Mouse (Mus musculus): ENCODE measurements at regions not wholly inside any gene's neighbourhood (a gene's known extent, or its start where the extent isn't known, plus 50 kb on each side); places are given as distances from the start of the nearest gene placed in this dataset.
"Not testable (repeated sequence)": the region's sequence is repeated elsewhere in the genome, so short reads cannot be mapped to it uniquely, and the experiment has no call there.

DNA sequence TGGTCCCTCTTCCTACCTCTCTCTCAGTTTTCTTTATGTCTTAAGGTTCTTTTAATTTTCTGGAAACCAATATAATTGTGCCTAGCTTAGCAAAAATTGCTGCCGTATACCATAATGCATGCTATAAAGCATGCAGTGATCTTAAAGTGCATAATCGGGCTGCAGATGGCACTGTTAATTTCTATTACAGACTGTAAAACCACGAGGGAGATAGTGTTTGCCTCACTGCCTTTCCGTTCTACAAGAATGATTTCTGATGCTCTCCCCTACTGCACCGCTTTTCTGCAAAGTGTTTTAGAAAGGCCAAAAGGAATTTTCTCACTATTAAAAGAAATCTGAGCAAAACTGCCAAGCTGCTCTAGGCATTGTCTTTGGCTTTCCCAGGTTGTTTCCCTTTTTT lies 357.6 kb downstream of the Tusc1 start:
- DNase-seq: peak; percentile 3 to 7

DNA sequence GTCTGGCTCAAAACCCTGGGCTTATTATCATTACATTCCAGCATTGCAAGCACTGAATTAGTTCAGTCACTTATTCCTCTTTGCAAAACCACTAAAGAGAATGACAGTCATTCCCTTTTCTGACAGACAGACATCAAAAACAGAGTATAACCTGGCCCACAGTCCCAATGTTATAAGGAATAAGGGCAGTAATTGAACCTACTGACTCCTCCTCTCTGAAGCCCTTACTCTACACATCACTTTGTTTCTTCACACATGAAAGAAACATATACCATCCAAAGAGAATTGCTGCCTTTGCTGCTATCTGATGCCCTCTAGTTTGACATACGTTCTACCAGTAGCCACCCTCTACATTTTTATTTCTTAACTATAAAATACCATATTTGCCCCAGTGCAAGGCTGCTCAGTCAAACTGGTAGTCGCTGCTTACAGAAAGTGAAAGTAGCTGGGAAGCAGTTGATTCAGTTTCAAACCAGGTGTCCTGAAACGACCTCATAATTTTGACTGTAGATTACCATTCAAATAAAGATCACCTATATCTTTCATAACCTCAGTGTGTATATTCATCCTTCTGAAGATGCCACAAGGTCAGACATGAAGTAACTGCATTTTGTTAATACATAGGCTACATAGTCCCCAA lies 393.1 kb downstream of the Tusc1 start:
- no peak for DNase-seq

DNA sequence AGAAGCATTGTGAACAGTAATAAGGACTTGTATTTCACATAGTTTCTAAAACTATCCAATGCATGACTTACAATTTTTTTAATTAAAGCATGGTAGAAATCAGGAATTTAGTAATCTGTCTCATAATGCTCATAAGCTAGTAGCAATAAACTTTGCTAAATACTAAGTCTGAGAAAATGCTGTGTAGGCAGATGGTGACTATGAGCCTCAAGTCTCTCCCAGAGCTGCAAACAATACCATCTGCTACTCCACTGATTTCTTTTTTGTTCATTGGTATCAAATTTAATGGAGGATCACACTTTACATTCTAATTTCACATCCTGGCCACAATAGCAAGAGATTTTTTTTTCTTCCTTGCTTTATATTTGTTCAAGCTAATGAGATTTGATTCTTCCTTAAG lies 404.0 kb downstream of the Tusc1 start:
- no peak for DNase-seq

DNA sequence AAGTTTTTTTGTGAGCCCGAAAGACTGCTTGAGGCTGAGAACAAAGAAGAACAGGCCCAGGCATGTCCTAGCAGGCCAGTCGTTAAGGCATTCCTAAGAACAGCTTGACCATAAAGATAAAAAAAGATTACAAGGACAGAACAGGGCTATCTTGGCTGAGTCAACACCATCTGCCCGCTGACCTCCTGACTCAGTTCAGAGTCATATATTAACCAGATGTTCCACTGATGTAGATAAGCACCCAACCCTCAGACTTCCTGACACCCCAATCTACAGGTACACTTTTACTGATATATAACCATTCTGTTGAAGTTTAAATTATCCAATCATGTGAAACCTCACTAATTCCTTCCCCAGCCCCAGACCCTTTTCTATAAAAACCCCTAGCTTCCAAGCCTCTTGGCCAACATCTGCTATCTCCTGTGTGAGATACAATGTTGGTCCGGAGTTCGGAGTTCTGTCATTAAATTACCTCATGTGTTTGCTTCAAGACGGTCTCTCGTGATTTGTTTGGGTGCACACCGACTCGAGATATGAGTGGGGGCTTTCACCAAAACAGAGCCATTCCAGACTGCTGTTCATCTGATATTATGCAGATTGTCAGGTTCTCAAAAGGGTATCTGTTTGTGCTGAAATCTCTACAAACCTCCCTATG lies 413.8 kb downstream of the Tusc1 start:
- DNase-seq: no peak

DNA sequence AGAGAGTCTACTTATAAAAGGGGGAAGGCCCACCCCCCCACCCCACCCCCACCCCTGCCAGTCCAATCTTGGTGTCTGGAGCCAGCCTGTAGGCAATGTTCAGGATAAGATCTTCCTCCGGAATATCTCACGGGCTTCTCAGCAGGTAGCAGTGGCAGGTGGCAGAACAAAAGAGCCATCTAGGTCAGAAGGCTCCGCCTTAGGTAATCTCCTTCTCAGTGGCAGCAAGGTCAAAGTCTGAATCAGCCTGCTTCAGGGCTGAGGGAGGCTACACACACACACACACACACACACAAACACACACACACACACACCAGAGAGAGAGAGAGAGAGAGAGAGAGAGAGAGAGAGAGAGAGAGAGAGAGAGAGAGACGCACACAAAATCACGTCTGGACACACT lies 431.8 kb downstream of the Tusc1 start:
- DNase-seq: not testable (repeated sequence)

Measured in cerebellum, postnatal 10 days (tissue).